Mouse (Mus musculus): ENCODE results near the gene Bcat2. TPM values are rescaled to one million over a fixed set of nuclear protein-coding genes. Genes with fewer than 3 reads are reported as not detected.
"Not testable (repeated sequence)": the region's sequence is repeated elsewhere in the genome, so short reads cannot be mapped to it uniquely, and the experiment has no call there.

The Bcat2 gene
- polyA plus RNA-seq (2016; fragmentation: Nextera tagmentation; extraction: Ambion mirVana): 51.1 and 51.9 TPM in 2 replicates

- H3K4me1 ChIP-seq: peaks cover 47% of the 10 kb centered on the region
- peak within 1 kb of the TSS; percentile 85 for H3K4me3 ChIP-seq
- no peaks in the 10 kb centered on the region for H3K9me3 ChIP-seq
- WGBS: under 1% methylated on average over 42 of the region's 42 CpGs
- H3K27me3 ChIP-seq (replicated peaks; ENCODE audit: low read depth, poor library complexity, severe bottlenecking): no peaks in the 10 kb centered on the region
- DNase-seq (ENCODE audit: low spot score): peak; percentile 88
- peak within 1 kb of the TSS; percentile 94 for H3K27ac ChIP-seq (replicated peaks)
- peaks cover 5% of the 10 kb centered on the region; the same call in 1 of the 2 replicates for H3K36me3 ChIP-seq (replicated peaks)
Measured at GRCm38 (mm10) chr7:45570103-45570741, at the start of gene Bcat2. Gene Bcat2, plus strand, starts transcription at chr7:45570153.

- WGBS: 93% methylated on average over 7 of the region's 7 CpGs
- Histone ChIP-seq H3K27ac (replicated peaks) (no peak overlapping the region), H3K36me3 (replicated peaks) (peaks cover 22% of the 10 kb centered on the region), H3K4me3 (no peak overlapping the region), H3K4me1 (peaks cover 40% of the 10 kb centered on the region), H3K27me3 (replicated peaks; ENCODE audit: low read depth, poor library complexity, severe bottlenecking) (no peaks in the 10 kb centered on the region), H3K9me3 (no peaks in the 10 kb centered on the region)
- DNase-seq (ENCODE audit: low spot score): no peak
Measured at GRCm38 (mm10) chr7:45520605-45521004, 49.3 kb upstream of the Bcat2 start.

GRCm38 (mm10) chr7:45521728-45522184 is 48.2 kb upstream of the Bcat2 start:
- peak; percentile 90 for DNase-seq (ENCODE audit: low spot score)
- no peaks in the 10 kb centered on the region for H3K27me3 ChIP-seq (replicated peaks; ENCODE audit: low read depth, poor library complexity, severe bottlenecking)
- under 1% methylated on average over 28 of the region's 28 CpGs for WGBS

GRCm38 (mm10) chr7:45522194-45522752 is 47.7 kb upstream of the Bcat2 start:
- no peaks in the 10 kb centered on the region for H3K9me3 ChIP-seq
- DNase-seq (ENCODE audit: low spot score): no peak
- H3K4me3 ChIP-seq: peak overlapping the region; percentile 67
- no peaks in the 10 kb centered on the region for H3K27me3 ChIP-seq (replicated peaks; ENCODE audit: low read depth, poor library complexity, severe bottlenecking)
- H3K27ac ChIP-seq (replicated peaks): peak overlapping the region; percentile 92
- peaks cover 22% of the 10 kb centered on the region for H3K36me3 ChIP-seq (replicated peaks)
- peaks cover 33% of the 10 kb centered on the region for H3K4me1 ChIP-seq
- 56% methylated on average over 16 of the region's 16 CpGs for WGBS

More at GRCm38 (mm10) chr7:45521728-45522184, 48.2 kb upstream of the Bcat2 start:
- H3K27ac ChIP-seq (replicated peaks): peak overlapping the region; percentile 92
- peaks cover 22% of the 10 kb centered on the region for H3K36me3 ChIP-seq (replicated peaks)
- H3K9me3 ChIP-seq: no peaks in the 10 kb centered on the region
- H3K4me3 ChIP-seq: peak overlapping the region; percentile 67
- peaks cover 33% of the 10 kb centered on the region for H3K4me1 ChIP-seq

GRCm38 (mm10) chr7:45522957-45523676 is 46.8 kb upstream of the Bcat2 start:
- H3K36me3 ChIP-seq (replicated peaks): peaks cover 22% of the 10 kb centered on the region
- no peak for DNase-seq (ENCODE audit: low spot score)

GRCm38 (mm10) chr7:45523678-45524170 is 46.2 kb upstream of the Bcat2 start:
- peak overlapping the region; percentile 35 for H3K4me3 ChIP-seq
- no peak overlapping the region for H3K27ac ChIP-seq (replicated peaks)

More at GRCm38 (mm10) chr7:45522957-45523676, 46.8 kb upstream of the Bcat2 start:
- H3K27me3 ChIP-seq (replicated peaks; ENCODE audit: low read depth, poor library complexity, severe bottlenecking): no peaks in the 10 kb centered on the region
- no peak overlapping the region for H3K27ac ChIP-seq (replicated peaks)
- peaks cover 33% of the 10 kb centered on the region for H3K4me1 ChIP-seq
- H3K4me3 ChIP-seq: peak overlapping the region; percentile 35; the same call in 1 of the 2 replicates
- H3K9me3 ChIP-seq: no peaks in the 10 kb centered on the region
- WGBS: 70% methylated on average over 18 of the region's 18 CpGs

GRCm38 (mm10) chr7:45524841-45525621 is 44.9 kb upstream of the Bcat2 start:
- H3K4me1 ChIP-seq: peaks cover 46% of the 10 kb centered on the region

More at GRCm38 (mm10) chr7:45523678-45524170, 46.2 kb upstream of the Bcat2 start:
- DNase-seq (ENCODE audit: low spot score): no peak
- Histone ChIP-seq H3K4me1 (peaks cover 33% of the 10 kb centered on the region), H3K36me3 (replicated peaks) (peaks cover 22% of the 10 kb centered on the region), H3K27me3 (replicated peaks; ENCODE audit: low read depth, poor library complexity, severe bottlenecking) (no peaks in the 10 kb centered on the region), H3K9me3 (no peaks in the 10 kb centered on the region)
- WGBS: 86% methylated on average over 13 of the region's 13 CpGs

GRCm38 (mm10) chr7:45525809-45526473 is 44.0 kb upstream of the Bcat2 start, which contains the start of the genes Ppp1r15a and Plekha4:
Gene Ppp1r15a, minus strand, starts transcription at chr7:45526268.
Gene Plekha4, plus strand, starts transcription at chr7:45526330.
- Histone ChIP-seq H3K4me3 (peak within 1 kb of the TSS; percentile 96), H3K36me3 (replicated peaks) (peaks cover 22% of the 10 kb centered on the region), H3K9me3 (no peaks in the 10 kb centered on the region), H3K27me3 (replicated peaks; ENCODE audit: low read depth, poor library complexity, severe bottlenecking) (no peaks in the 10 kb centered on the region), H3K4me1 (peaks cover 53% of the 10 kb centered on the region), H3K27ac (replicated peaks) (peak within 1 kb of the TSS; percentile 95)
- WGBS: under 1% methylated on average over 54 of the region's 54 CpGs
- DNase-seq (ENCODE audit: low spot score): peak; percentile 95

More at GRCm38 (mm10) chr7:45524841-45525621, 44.9 kb upstream of the Bcat2 start:
- peak overlapping the region; percentile 95 for H3K27ac ChIP-seq (replicated peaks)
- peak overlapping the region; percentile 96 for H3K4me3 ChIP-seq
- no peak for DNase-seq (ENCODE audit: low spot score)
- peaks cover 22% of the 10 kb centered on the region for H3K36me3 ChIP-seq (replicated peaks)
- H3K9me3 ChIP-seq: no peaks in the 10 kb centered on the region
- no peaks in the 10 kb centered on the region for H3K27me3 ChIP-seq (replicated peaks; ENCODE audit: low read depth, poor library complexity, severe bottlenecking)
- 32% methylated on average over 12 of the region's 12 CpGs for WGBS

GRCm38 (mm10) chr7:45526474-45527120 is 43.4 kb upstream of the Bcat2 start:
- Histone ChIP-seq H3K27ac (replicated peaks) (peak overlapping the region; percentile 95), H3K36me3 (replicated peaks) (peaks cover 22% of the 10 kb centered on the region), H3K4me3 (peak overlapping the region; percentile 96), H3K9me3 (no peaks in the 10 kb centered on the region), H3K27me3 (replicated peaks; ENCODE audit: low read depth, poor library complexity, severe bottlenecking) (no peaks in the 10 kb centered on the region), H3K4me1 (peaks cover 53% of the 10 kb centered on the region)
- WGBS: 24% methylated on average over 7 of the region's 7 CpGs
- DNase-seq (ENCODE audit: low spot score): no peak

GRCm38 (mm10) chr7:45527169-45527568 is 42.8 kb upstream of the Bcat2 start:
- WGBS: 88% methylated on average over 6 of the region's 6 CpGs
- H3K9me3 ChIP-seq; H3K27ac ChIP-seq (replicated peaks); H3K27me3 ChIP-seq (replicated peaks; ENCODE audit: low read depth, poor library complexity, severe bottlenecking); DNase-seq (ENCODE audit: low spot score); H3K4me3 ChIP-seq: not testable (repeated sequence)
- H3K4me1 ChIP-seq: peaks cover 48% of the 10 kb centered on the region
- H3K36me3 ChIP-seq (replicated peaks): peaks cover 22% of the 10 kb centered on the region

- Histone ChIP-seq H3K4me3 (no peak overlapping the region; the same call in 1 of the 2 replicates), H3K27me3 (replicated peaks; ENCODE audit: low read depth, poor library complexity, severe bottlenecking) (no peaks in the 10 kb centered on the region), H3K4me1 (peaks cover 32% of the 10 kb centered on the region), H3K9me3 (no peaks in the 10 kb centered on the region), H3K27ac (replicated peaks) (peak overlapping the region; percentile 71), H3K36me3 (replicated peaks) (peaks cover 4% of the 10 kb centered on the region)
- WGBS: 18% methylated on average over 6 of the region's 6 CpGs
- DNase-seq (ENCODE audit: low spot score): no peak
Measured at GRCm38 (mm10) chr7:45529461-45529860, 40.5 kb upstream of the Bcat2 start.
